Mouse (Mus musculus): Measurements from ENCODE around the gene Prr15l. TPM values are rescaled to one million over a fixed set of nuclear protein-coding genes. Genes with fewer than 3 reads are reported as not detected.

Gene Prr15l
- polyA plus RNA-seq, 1 experiment from 2014 or later = 0.40 TPM

Other genes with a start within 250 kb of the Prr15l start
- gene Snx11, start 150.5 kb upstream of the Prr15l start, polyA plus RNA-seq (2016; fragmentation: Nextera tagmentation; extraction: Ambion mirVana) = 25.7 and 27.5 TPM in 2 replicates
- gene Cbx1, start 139.0 kb upstream of the Prr15l start, polyA plus RNA-seq (2016; fragmentation: Nextera tagmentation; extraction: Ambion mirVana) = 188 and 202 TPM in 2 replicates
- gene Nfe2l1, start 98.1 kb upstream of the Prr15l start, polyA plus RNA-seq (2016; fragmentation: Nextera tagmentation; extraction: Ambion mirVana) = 64.7 and 66.0 TPM in 2 replicates
- 25.1 and 25.6 TPM in 2 replicates for gene Copz2, start 78.2 kb upstream of the Prr15l start, polyA plus RNA-seq (2016; fragmentation: Nextera tagmentation; extraction: Ambion mirVana)
- gene Cdk5rap3, start 11.6 kb upstream of the Prr15l start, polyA plus RNA-seq (2016; fragmentation: Nextera tagmentation; extraction: Ambion mirVana) = 107 and 111 TPM in 2 replicates
- gene Pnpo, start 15.9 kb downstream of the Prr15l start, polyA plus RNA-seq (2016; fragmentation: Nextera tagmentation; extraction: Ambion mirVana) = 36.8 and 40.7 TPM in 2 replicates
- 29.7 and 30.9 TPM in 2 replicates for gene Sp2, start 54.9 kb downstream of the Prr15l start, polyA plus RNA-seq (2016; fragmentation: Nextera tagmentation; extraction: Ambion mirVana)
- gene Sp6, start 85.3 kb downstream of the Prr15l start, polyA plus RNA-seq (2016; fragmentation: Nextera tagmentation; extraction: Ambion mirVana) = 1.8 and 2.1 TPM in 2 replicates
- gene Scrn2, start 101.8 kb downstream of the Prr15l start, polyA plus RNA-seq (2016; fragmentation: Nextera tagmentation; extraction: Ambion mirVana) = 44.1 and 44.6 TPM in 2 replicates
- gene Lrrc46, start 113.3 kb downstream of the Prr15l start, polyA plus RNA-seq (2016; fragmentation: Nextera tagmentation; extraction: Ambion mirVana) = 2.6 and 2.7 TPM in 2 replicates
- gene Mrpl10, start 113.5 kb downstream of the Prr15l start, polyA plus RNA-seq (2016; fragmentation: Nextera tagmentation; extraction: Ambion mirVana) = 84.6 and 88.3 TPM in 2 replicates
- gene Osbpl7, start 122.5 kb downstream of the Prr15l start, polyA plus RNA-seq (2016; fragmentation: Nextera tagmentation; extraction: Ambion mirVana) = 8.4 and 8.9 TPM in 2 replicates
- 0.23 and 0.37 TPM in 2 replicates for gene Tbx21, start 187.2 kb downstream of the Prr15l start, polyA plus RNA-seq (2016; fragmentation: Nextera tagmentation; extraction: Ambion mirVana)
- gene Tbkbp1, start 223.4 kb downstream of the Prr15l start, polyA plus RNA-seq (2016; fragmentation: Nextera tagmentation; extraction: Ambion mirVana) = 3.9 and 4.0 TPM in 2 replicates

Measured in forebrain, embryonic 10.5 days (tissue).